Mouse (Mus musculus) MEL (cell line): ENCODE measurements around the gene Hlf.

Experiments used
- BHLHE40 ChIP-seq: IDR thresholded peaks from 2 replicates; pipeline ENCODE4 v1.6.1; 2012; ENCODE audit warnings: low read depth, mild to moderate bottlenecking, inconsistent platforms, low read length, improper control_type of control experiment, borderline replicate concordance
- CHD1 ChIP-seq: IDR thresholded peaks from 2 replicates; pipeline ENCODE4 v1.6.1; 2012; ENCODE audit warnings: low read depth, mild to moderate bottlenecking, inconsistent platforms, low read length, improper control_type of control experiment
- CTCF ChIP-seq, 3 experiments: IDR thresholded peaks in 2 of 3; conservative IDR thresholded peaks in 1 of 3; 2 replicates each; pipeline ENCODE4 v1.5.1; 2011 to 2012; ENCODE audit warnings: low read length in 3 of 3, low read depth in 2 of 3, mild to moderate bottlenecking in 2 of 3, improper control_type of control experiment in 1 of 3, inconsistent platforms in 1 of 3, mixed read lengths in 1 of 3, moderate library complexity in 1 of 3; ENCODE audit not compliant: control insufficient read depth in 1 of 3, insufficient read depth in 1 of 3, poor library complexity in 1 of 3, severe bottlenecking in 1 of 3
- GATA1 ChIP-seq: IDR thresholded peaks from 2 replicates; pipeline ENCODE4 v1.6.1; 2011; ENCODE audit warnings: low read depth, low read length, improper control_type of control experiment
- JUND ChIP-seq: IDR thresholded peaks from 2 replicates; pipeline ENCODE4 v1.6.1; 2011; ENCODE audit warnings: low read depth, mild to moderate bottlenecking, improper control_type of control experiment, low read length
- MAFK ChIP-seq: IDR thresholded peaks from 2 replicates; pipeline ENCODE4 v1.6.1; 2011; ENCODE audit warnings: low read depth, mild to moderate bottlenecking, low read length, improper control_type of control experiment, borderline replicate concordance
- MYB ChIP-seq: IDR thresholded peaks from 2 replicates; pipeline ENCODE4 v1.6.1; 2011; ENCODE audit warnings: mild to moderate bottlenecking, low read depth, low read length, improper control_type of control experiment
- MYC ChIP-seq: IDR thresholded peaks from 2 replicates; pipeline ENCODE4 v1.6.1; 2011; ENCODE audit warnings: low read depth, mild to moderate bottlenecking, low read length, improper control_type of control experiment, moderate library complexity
- SIN3A ChIP-seq: IDR thresholded peaks from 2 replicates; pipeline ENCODE4 v1.6.1; 2012; ENCODE audit warnings: low read length, improper control_type of control experiment, inconsistent platforms
- TAL1 ChIP-seq: IDR thresholded peaks from 2 replicates; pipeline ENCODE4 v1.6.1; 2012; ENCODE audit warnings: mild to moderate bottlenecking, inconsistent platforms, low read length, moderate library complexity, mixed read lengths
- UBTF ChIP-seq: IDR thresholded peaks from 2 replicates; pipeline ENCODE4 v1.6.1; 2012; ENCODE audit warnings: low read depth, mild to moderate bottlenecking, inconsistent platforms, low read length, improper control_type of control experiment, moderate library complexity, borderline replicate concordance; ENCODE audit not compliant: insufficient read depth
- USF1 ChIP-seq: IDR thresholded peaks from 2 replicates; pipeline ENCODE4 v1.6.1; 2014; ENCODE audit warnings: low read depth, mild to moderate bottlenecking, inconsistent platforms, low read length, improper control_type of control experiment, moderate library complexity
- ZKSCAN1 ChIP-seq: IDR thresholded peaks from 2 replicates; pipeline ENCODE4 v1.6.1; 2012; ENCODE audit warnings: low read depth, mild to moderate bottlenecking, inconsistent platforms, low read length, improper control_type of control experiment, moderate library complexity
- ZNF384 ChIP-seq: IDR thresholded peaks from 2 replicates; pipeline ENCODE4 v1.6.1; 2012; ENCODE audit warnings: low read depth, mild to moderate bottlenecking, inconsistent platforms, low read length, improper control_type of control experiment

- no peak for TF ChIP-seq ZNF384
- no peak for TF ChIP-seq UBTF
- TF ChIP-seq JUND: no peak
- no peak for TF ChIP-seq GATA1
- TF ChIP-seq MYC: no peak
- TF ChIP-seq CHD1: no peak
- no peak for TF ChIP-seq CTCF (IDR thresholded peaks at IDR 0.05 in 2 of 3, conservative IDR thresholded peaks at IDR 0.05 in 1 of 3; ENCODE audit: control insufficient read depth in 1 of 3, insufficient read depth in 1 of 3, low read depth in 2 of 3, low read length in 3 of 3, poor library complexity in 1 of 3, severe bottlenecking in 1 of 3)
- TF ChIP-seq SIN3A: no peak
- no peak for TF ChIP-seq TAL1
- no peak for TF ChIP-seq MYB
- TF ChIP-seq ZKSCAN1: no peak
- no peak for TF ChIP-seq MAFK
- TF ChIP-seq USF1: no peak
- no peak for TF ChIP-seq BHLHE40
Observed at GRCm38 (mm10) chr11:90387501-90388440, 2.9 kb downstream of the Hlf start.
